Comparison of ENCODE assay signal across 17 mouse cellular contexts in genomic region chr15:86411532-86412080, GRCm38 (mm10).
"Had no signal": no experiment of that assay in that cellular context is flagged by ENCODE, and none has a peak within 500 bp of the region (broad histone marks: within the 10 kb centered on the region; RNA-seq: fewer than 3 reads in every experiment).

No protein-coding gene starts in this region.

- H3K4me3 ChIP-seq: intestine, embryonic 15.5 days; limb, embryonic 10.5 days; limb, embryonic 13.5 days; midbrain, embryonic 10.5 days; midbrain, embryonic 13.5 days; neural tube, embryonic 12.5 days; neural tube, embryonic 15.5 days; stomach, embryonic 15.5 days had no signal

- H3K9ac ChIP-seq: intestine, embryonic 15.5 days; limb, embryonic 13.5 days; midbrain, embryonic 13.5 days; neural tube, embryonic 12.5 days; neural tube, embryonic 15.5 days; stomach, embryonic 15.5 days had no signal

- H3K4me2 ChIP-seq: intestine, embryonic 15.5 days; limb, embryonic 13.5 days; midbrain, embryonic 13.5 days; neural tube, embryonic 12.5 days; neural tube, embryonic 15.5 days; stomach, embryonic 15.5 days had no signal

- H3K4me1 ChIP-seq: intestine, embryonic 15.5 days; limb, embryonic 10.5 days; limb, embryonic 13.5 days; stomach, embryonic 15.5 days had no signal

- ATAC-seq: intestine, embryonic 15.5 days; midbrain, embryonic 13.5 days had no signal

- DNase-seq: kidney, adult 18-20 months; kidney, adult 9 months; kidney, postnatal 14 days; kidney, postnatal 4 days; lung, adult 2 months; lung, postnatal 14 days; right cerebral cortex, postnatal 25 days; spleen, adult 18-20 months; thymus, postnatal 25 days had no signal

- H3K27ac ChIP-seq: intestine, embryonic 15.5 days; limb, embryonic 13.5 days; midbrain, embryonic 10.5 days; midbrain, embryonic 13.5 days; neural tube, embryonic 12.5 days; neural tube, embryonic 15.5 days; stomach, embryonic 15.5 days had no signal

- H3K36me3 ChIP-seq: intestine, embryonic 15.5 days; limb, embryonic 10.5 days; limb, embryonic 13.5 days; midbrain, embryonic 10.5 days; midbrain, embryonic 13.5 days; neural tube, embryonic 12.5 days; neural tube, embryonic 15.5 days; stomach, embryonic 15.5 days had no signal

- H3K27me3 ChIP-seq: intestine, embryonic 15.5 days; limb, embryonic 13.5 days; midbrain, embryonic 13.5 days; neural tube, embryonic 12.5 days; stomach, embryonic 15.5 days had no signal

- H3K9me3 ChIP-seq: intestine, embryonic 15.5 days; limb, embryonic 10.5 days; limb, embryonic 13.5 days; midbrain, embryonic 10.5 days; midbrain, embryonic 13.5 days; neural tube, embryonic 12.5 days; neural tube, embryonic 15.5 days; stomach, embryonic 15.5 days had no signal
